Mouse (Mus musculus) hindlimb bud, embryonic 11.5 days (tissue): ENCODE measurements at regions not wholly inside any gene's neighbourhood (a gene's known extent, or its start where the extent isn't known, plus 50 kb on each side); places are given as distances from the start of the nearest gene placed in this dataset.

Source experiments
- DNase-seq: peaks from one replicate; pipeline ENCODE4 v3.0.0-alpha.2; 2012; ENCODE audit warnings: low read depth, low spot score; ENCODE audit errors: extremely low spot score

DNA sequence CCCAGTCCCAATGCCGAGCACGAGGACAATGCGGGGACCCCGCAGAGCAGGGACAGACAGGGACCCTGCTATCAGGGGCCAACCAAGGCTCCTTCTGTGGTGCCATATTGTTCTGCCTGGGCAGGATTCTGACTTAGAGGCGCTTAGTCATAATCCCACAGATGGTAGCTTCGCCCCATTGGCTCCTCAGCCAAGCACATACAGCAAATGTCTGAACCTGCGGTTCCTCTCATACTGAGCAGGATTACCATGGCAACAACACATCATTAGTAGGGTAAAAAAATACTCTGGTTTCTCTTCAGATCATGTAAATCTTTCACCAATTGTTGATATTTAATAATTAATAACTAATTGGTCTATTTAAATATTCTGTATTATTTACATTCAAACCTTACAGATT lies 2140.3 kb upstream of the Cdh20 start:
- DNase-seq = peak; percentile 100

DNA sequence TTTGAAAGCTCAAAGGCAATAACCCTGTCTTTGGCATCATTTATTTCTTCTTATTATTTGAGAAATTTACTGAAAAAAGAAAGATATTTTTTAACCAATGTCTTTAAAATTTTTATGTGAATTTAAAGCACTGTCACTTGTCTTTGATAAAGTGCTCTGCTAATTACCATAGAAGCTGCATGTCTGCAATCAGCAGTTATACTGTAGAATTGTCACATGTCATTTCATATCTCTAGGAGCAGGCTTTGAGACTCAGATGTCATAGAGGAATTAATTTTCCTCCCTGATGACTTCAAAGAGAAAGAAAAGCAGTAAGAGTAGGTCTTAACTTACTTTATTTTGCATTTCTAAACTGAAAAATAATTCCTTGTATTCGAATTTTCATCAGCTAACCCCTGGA lies 2123.9 kb upstream of the Cdh20 start:
- no peak for DNase-seq

DNA sequence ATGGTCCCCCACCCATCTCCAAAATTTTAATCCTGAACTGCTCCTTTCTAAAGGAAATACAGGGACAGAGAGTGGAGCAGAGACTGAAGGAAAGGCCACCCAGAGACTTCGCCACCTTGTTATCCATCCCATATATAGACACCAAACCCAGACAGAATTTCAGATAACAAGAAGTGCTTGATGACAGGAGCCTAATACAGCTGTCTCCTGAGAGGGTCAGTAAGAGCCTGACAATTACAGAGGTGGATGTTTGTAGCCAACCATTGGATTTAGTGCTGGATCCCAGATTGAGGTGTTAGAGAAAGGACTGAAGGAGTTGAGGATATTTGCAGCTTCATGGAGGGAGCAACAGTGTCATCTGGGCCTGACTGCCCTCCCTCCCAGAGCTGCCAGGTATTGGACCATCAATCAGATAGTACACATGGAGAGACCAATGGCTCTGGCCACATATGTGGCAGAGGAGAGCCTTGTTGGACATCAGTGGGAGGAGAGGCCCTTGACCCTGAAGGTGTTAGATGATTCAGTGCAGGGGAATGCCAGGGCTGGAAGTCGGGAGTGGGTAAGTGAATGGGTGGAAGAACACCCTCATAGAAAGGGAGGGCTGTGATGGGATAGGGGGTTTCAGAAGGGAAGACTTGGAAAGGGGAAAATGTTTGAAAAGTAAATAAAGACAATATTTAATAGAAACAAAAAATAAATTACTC lies 2080.8 kb upstream of the Cdh20 start:
- no peak for DNase-seq

DNA sequence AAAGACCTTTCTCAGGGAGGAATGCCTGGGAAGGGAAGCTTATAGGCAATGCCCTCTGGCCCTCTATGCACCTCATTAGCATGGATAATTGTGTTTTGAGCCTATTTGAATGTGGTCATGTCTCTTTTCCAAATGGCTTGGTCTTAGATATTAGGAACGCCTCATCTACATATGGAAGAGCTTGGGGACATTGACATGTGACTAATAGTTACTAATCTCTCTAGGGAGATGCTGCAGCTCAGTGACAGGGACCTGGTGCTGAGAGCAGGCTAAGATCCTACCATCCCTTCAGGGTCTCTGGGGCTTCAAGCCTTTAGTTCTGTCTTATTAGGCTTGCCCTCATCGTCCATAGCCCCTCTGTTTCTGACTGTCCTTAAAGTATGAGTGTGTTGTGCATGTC lies 2051.9 kb upstream of the Cdh20 start:
- DNase-seq = no peak

DNA sequence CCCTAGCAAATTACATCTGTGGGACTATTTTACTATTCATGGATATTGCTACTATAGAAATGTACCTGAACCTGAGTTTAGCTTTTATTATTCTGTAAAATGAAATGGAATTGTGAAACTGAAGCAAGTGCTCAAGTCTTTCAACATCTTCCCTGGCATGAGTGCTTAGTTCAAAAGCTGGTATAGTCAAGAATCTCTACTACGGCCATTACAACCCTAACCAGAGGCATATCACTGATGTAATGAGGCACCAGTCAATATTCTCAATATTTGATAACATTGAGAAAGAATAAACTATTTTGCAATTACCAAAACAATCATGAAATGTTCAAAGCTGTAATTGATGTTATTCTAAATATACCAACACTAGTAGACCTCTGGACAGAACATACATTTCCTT lies 2034.3 kb upstream of the Cdh20 start:
- DNase-seq = no peak

DNA sequence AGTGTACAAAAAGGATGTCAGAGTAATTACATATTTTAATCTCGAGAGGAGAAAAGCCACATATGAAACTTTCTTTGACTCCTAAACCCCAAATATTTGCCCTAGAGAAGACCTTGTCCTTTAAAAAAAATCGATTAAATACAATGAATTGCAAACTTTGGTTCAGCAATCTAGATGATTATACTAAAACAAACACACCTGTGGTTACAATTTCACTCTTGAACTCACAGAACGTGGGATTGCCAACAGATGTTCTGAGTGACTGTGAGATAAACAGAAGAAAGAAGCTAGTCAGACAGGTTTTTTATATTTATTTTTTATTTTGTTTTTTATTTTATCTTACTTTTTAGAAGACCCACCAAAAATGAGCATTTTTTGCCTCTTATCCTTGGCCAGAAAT lies 2032.9 kb upstream of the Cdh20 start:
- DNase-seq = no peak

DNA sequence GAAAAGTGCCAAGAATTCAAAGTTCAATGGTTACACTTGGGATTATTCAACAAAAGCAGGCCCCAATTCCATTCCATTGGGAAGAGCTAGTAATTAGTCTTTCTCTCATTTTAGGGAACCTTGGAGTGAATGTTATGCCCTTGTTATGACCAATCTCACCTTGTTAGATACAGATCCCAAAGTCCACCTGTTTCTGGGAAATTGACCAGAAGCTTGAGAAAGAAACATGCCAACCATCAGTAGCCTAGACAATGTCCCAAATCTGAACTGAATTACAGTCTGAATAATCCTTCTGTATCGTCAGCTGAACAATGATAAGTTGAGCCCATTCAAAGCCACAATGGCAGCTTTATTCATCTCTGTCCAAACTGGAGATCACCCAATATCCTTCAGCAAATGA lies 2010.4 kb upstream of the Cdh20 start:
- no peak for DNase-seq
